ENCODE assay signal across 8 mouse cellular contexts in genomic region chr10:128059207-128059981, GRCm38 (mm10). TPM values are rescaled to one million over a fixed set of nuclear protein-coding genes. Genes with fewer than 3 reads are reported as not detected.
DNase-seq lines count a peak whose midpoint lies in the region; ATAC-seq lines count a peak whose summit lies in the region.

No protein-coding gene starts in this region.

- under 1% methylated on average over 62 of the region's 62 CpGs for WGBS in limb, embryonic 15.5 days
- under 1% methylated on average over 62 of the region's 62 CpGs for WGBS in midbrain, embryonic 14.5 days

- peak overlapping the region; percentile 99 for H3K27ac ChIP-seq in limb, embryonic 15.5 days
- peak overlapping the region; percentile 99 for H3K27ac ChIP-seq in midbrain, embryonic 14.5 days (replicated peaks; ENCODE audit: low read depth, low read length)

- H3K9me3 ChIP-seq in limb, embryonic 15.5 days, result no peaks in the 10 kb centered on the region
- H3K9me3 ChIP-seq in midbrain, embryonic 14.5 days (ENCODE audit: control insufficient read depth, low read length), result no peaks in the 10 kb centered on the region

- peak; percentile 39 to 56 for DNase-seq in cerebellum, adult 18-20 months
- DNase-seq in cerebellum, adult 9-11 months, result no peak
- DNase-seq in embryo, embryonic 11 days, result peak; percentile 68
- peak; percentile 50 for DNase-seq in kidney, adult 11 months
- DNase-seq in midbrain, embryonic 14.5 days, result peak; percentile 69
- peak; percentile 67 to 71 for DNase-seq in spleen, postnatal 36 days (ENCODE audit: low spot score in 2 of 2)

- ATAC-seq in granulocyte monocyte progenitor cell, adult 5-6 weeks (replicated peaks; ENCODE audit: poor library complexity, severe bottlenecking), result peak; percentile 67
- peak; percentile 55 for ATAC-seq in limb, embryonic 15.5 days (ENCODE audit: insufficient number of reproducible peaks, low FRiP score, low TSS enrichment, low read depth)
- ATAC-seq in midbrain, embryonic 14.5 days (ENCODE audit: low FRiP score, low TSS enrichment), result peak; percentile 57; the same call in 1 of the 2 replicates

- peak overlapping the region; percentile 65 for H3K4me2 ChIP-seq in limb, embryonic 15.5 days
- peak overlapping the region; percentile 90 for H3K4me2 ChIP-seq in midbrain, embryonic 14.5 days (ENCODE audit: low read length)

- peaks cover 8% of the 10 kb centered on the region for H3K36me3 ChIP-seq in limb, embryonic 15.5 days
- peaks cover 8% of the 10 kb centered on the region; the same call in 1 of the 2 replicates for H3K36me3 ChIP-seq in midbrain, embryonic 14.5 days (ENCODE audit: control insufficient read depth, insufficient read depth, low read length)

- peak overlapping the region; percentile 86 for H3K4me3 ChIP-seq in limb, embryonic 15.5 days
- peak overlapping the region; percentile 88 for H3K4me3 ChIP-seq in midbrain, embryonic 14.5 days (replicated peaks; ENCODE audit: low read depth, low read length)

- H3K9ac ChIP-seq in limb, embryonic 15.5 days, result peak overlapping the region; percentile 87
- peak overlapping the region; percentile 89 for H3K9ac ChIP-seq in midbrain, embryonic 14.5 days (replicated peaks; ENCODE audit: low read length)

- no peaks in the 10 kb centered on the region for H3K27me3 ChIP-seq in limb, embryonic 15.5 days
- no peaks in the 10 kb centered on the region for H3K27me3 ChIP-seq in midbrain, embryonic 14.5 days (ENCODE audit: control insufficient read depth, insufficient read depth, low read length)

- H3K4me1 ChIP-seq in limb, embryonic 15.5 days, result peaks cover 19% of the 10 kb centered on the region
- H3K4me1 ChIP-seq in midbrain, embryonic 14.5 days (ENCODE audit: control insufficient read depth, insufficient read depth, low read length), result peaks cover 17% of the 10 kb centered on the region

RNA-seq across cellular contexts. Expression of gene Ptges3, which starts 0.6 kb away (rescaled TPM):
- 204 and 218 TPM in 2 replicates for total RNA-seq in granulocyte monocyte progenitor cell, adult 5-6 weeks (2014; fragmentation: Nextera tagmentation)
- total RNA-seq in granulocyte monocyte progenitor cell, adult 5-6 weeks (2017), result 321 and 371 TPM in 2 replicates
- 402 and 459 TPM in 2 replicates for polyA plus RNA-seq in limb, embryonic 15.5 days (2015; fragmentation: Nextera tagmentation; extraction: Ambion mirVana)
- 413 and 443 TPM in 2 replicates for polyA plus RNA-seq in midbrain, embryonic 14.5 days (2014; fragmentation: Nextera tagmentation; extraction: Ambion mirVana)

RNA-seq across cellular contexts. Expression of gene Atp5b, which starts 23.7 kb away (rescaled TPM):
- 1,867 and 2,007 TPM in 2 replicates for total RNA-seq in granulocyte monocyte progenitor cell, adult 5-6 weeks (2014; fragmentation: Nextera tagmentation)
- total RNA-seq in granulocyte monocyte progenitor cell, adult 5-6 weeks (2017), result 1,997 and 2,300 TPM in 2 replicates
- polyA plus RNA-seq in limb, embryonic 15.5 days (2015; fragmentation: Nextera tagmentation; extraction: Ambion mirVana), result 1,886 and 2,113 TPM in 2 replicates
- polyA plus RNA-seq in midbrain, embryonic 14.5 days (2014; fragmentation: Nextera tagmentation; extraction: Ambion mirVana), result 1,898 and 2,035 TPM in 2 replicates

RNA-seq across cellular contexts. Expression of gene Naca, which starts 24.0 kb away (rescaled TPM):
- total RNA-seq in granulocyte monocyte progenitor cell, adult 5-6 weeks (2014; fragmentation: Nextera tagmentation), result 1,470 and 1,497 TPM in 2 replicates
- total RNA-seq in granulocyte monocyte progenitor cell, adult 5-6 weeks (2017), result 2,024 and 2,260 TPM in 2 replicates
- polyA plus RNA-seq in limb, embryonic 15.5 days (2015; fragmentation: Nextera tagmentation; extraction: Ambion mirVana), result 697 and 704 TPM in 2 replicates
- 627 and 634 TPM in 2 replicates for polyA plus RNA-seq in midbrain, embryonic 14.5 days (2014; fragmentation: Nextera tagmentation; extraction: Ambion mirVana)

RNA-seq across cellular contexts. Expression of gene Baz2a, which starts 32.0 kb away (rescaled TPM):
- 54.8 and 64.2 TPM in 2 replicates for total RNA-seq in granulocyte monocyte progenitor cell, adult 5-6 weeks (2014; fragmentation: Nextera tagmentation)
- total RNA-seq in granulocyte monocyte progenitor cell, adult 5-6 weeks (2017), result 15.0 and 17.2 TPM in 2 replicates
- 10.4 TPM in 2 replicates for polyA plus RNA-seq in limb, embryonic 15.5 days (2015; fragmentation: Nextera tagmentation; extraction: Ambion mirVana)
- 14.8 and 19.4 TPM in 2 replicates for polyA plus RNA-seq in midbrain, embryonic 14.5 days (2014; fragmentation: Nextera tagmentation; extraction: Ambion mirVana)

RNA-seq across cellular contexts. Expression of gene Prim1, which starts 44.4 kb away (rescaled TPM):
- 114 and 132 TPM in 2 replicates for total RNA-seq in granulocyte monocyte progenitor cell, adult 5-6 weeks (2014; fragmentation: Nextera tagmentation)
- 121 and 124 TPM in 2 replicates for total RNA-seq in granulocyte monocyte progenitor cell, adult 5-6 weeks (2017)
- 63.7 and 71.9 TPM in 2 replicates for polyA plus RNA-seq in limb, embryonic 15.5 days (2015; fragmentation: Nextera tagmentation; extraction: Ambion mirVana)
- 41.1 and 42.7 TPM in 2 replicates for polyA plus RNA-seq in midbrain, embryonic 14.5 days (2014; fragmentation: Nextera tagmentation; extraction: Ambion mirVana)
